Mouse (Mus musculus): Measurements from ENCODE around the gene Rngtt. TPM values are rescaled to one million over a fixed set of nuclear protein-coding genes. Genes with fewer than 3 reads are reported as not detected.

Rngtt gene
- 25.4 and 29.4 TPM in 2 replicates for polyA plus RNA-seq (2015; fragmentation: Nextera tagmentation; extraction: Ambion mirVana)

DNA sequence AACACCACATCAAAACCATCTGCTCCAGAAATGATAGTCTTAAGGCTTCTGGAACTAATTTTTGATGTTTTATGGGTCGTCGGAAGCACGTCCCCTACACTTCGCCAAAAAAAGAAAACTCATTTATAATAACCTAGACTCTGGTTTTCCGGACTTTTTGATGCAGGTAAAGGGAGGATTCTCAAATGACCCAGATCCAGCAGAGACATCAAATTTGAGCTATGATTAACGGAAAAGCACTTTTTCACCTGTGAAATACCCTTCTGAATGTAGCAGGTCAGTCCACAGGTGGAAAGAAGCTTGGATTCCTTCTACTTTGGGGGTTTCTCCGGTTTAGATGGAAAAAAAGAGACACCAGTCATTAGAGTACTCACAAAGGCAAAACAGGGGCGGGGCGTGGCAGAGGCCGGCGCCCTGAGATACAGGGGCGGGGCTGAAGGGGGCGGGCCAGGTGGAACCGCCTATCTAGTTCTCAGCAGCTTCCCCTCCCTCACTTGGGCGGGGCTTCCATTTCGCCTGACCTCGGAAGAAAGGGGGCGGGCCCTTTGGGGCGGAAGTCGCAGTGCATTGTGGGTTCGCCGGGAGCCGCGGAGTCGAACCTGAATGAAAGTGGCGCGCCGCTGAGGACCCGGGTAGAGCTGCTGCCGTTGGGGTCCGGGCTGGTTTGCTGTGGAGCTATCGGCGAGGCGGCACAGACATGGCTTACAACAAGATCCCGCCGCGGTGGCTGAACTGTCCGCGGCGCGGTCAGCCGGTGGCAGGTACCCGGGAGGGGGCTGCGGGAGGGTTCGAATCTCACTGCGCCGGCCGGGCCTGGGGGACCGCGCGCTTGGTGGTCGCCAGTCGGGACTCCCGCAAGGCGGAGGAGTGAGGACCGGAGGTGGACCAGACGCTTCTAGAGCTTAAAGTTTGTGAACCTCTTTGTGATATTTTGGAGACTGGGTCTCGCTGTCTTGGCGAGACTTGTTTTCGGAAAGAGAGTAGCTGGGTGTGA, at the start of gene Rngtt:
Gene Rngtt (plus strand): TSS at position 548 of the 994 bp plus-strand sequence.
- 5% methylated on average over 60 of the region's 60 CpGs for WGBS
- Histone ChIP-seq H3K27ac (peak within 1 kb of the TSS; percentile 70; the same call in 1 of the 2 replicates), H3K9ac (peak within 1 kb of the TSS; percentile 85), H3K4me2 (peak within 1 kb of the TSS; percentile 73), H3K4me1 (replicated peaks) (peaks cover 20% of the 10 kb centered on the region), H3K4me3 (peak within 1 kb of the TSS; percentile 83), H3K9me3 (no peaks in the 10 kb centered on the region), H3K36me3 (no peaks in the 10 kb centered on the region), H3K27me3 (no peaks in the 10 kb centered on the region)
- peak; percentile 95 for ATAC-seq (ENCODE audit: low FRiP score)

DNA sequence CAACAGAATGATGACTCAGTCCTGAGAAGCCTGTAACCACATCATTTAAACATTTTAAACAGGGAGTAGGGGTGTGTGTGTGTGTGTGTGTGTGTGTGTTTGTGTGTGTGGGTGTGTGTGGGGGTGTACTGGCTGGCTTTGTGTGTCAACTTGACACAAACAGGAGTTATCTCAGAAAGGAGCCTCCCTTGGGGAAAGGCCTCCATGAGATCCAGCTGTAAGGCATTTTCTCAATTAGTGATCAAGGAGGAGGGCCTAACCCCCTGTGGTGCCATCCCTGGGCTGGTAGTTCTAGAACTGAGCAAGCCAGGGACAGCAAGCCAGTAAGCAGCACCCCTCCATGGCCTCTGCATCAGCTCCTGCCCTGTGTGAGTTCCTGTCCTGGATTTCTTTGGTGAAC, 49.8 kb upstream of the Rngtt start:
- no peaks in the 10 kb centered on the region for H3K4me1 ChIP-seq (replicated peaks)
- no peak overlapping the region for H3K4me3 ChIP-seq
- no peaks in the 10 kb centered on the region for H3K36me3 ChIP-seq
- ATAC-seq (ENCODE audit: low FRiP score) = no peak
- H3K4me2 ChIP-seq = no peak overlapping the region
- no peak overlapping the region for H3K27ac ChIP-seq
- no peak overlapping the region for H3K9ac ChIP-seq
- H3K9me3 ChIP-seq = no peaks in the 10 kb centered on the region
- no peaks in the 10 kb centered on the region for H3K27me3 ChIP-seq

DNA sequence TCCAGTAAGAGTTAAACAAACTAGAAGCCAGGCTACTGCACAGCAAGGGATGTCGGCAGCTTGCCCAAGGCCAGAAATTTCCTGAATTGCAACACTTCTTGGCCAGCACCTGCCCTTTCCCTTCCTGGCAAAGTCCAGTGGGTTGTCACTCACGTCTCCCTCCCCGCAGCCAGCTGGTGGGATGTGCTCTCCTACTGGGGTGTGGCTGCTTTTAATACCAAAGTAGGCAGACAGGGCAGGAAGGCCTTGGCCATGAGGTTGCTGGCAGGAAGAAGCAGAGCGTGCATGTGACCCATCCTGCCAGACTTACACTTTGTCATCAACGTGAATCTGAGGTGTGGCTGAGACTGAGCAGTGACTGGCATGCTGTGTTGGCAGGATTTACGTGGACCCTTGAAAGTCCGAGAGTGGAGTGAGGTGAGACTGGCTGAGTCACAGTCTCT, 48.8 kb upstream of the Rngtt start:
- H3K4me3 ChIP-seq = no peak overlapping the region
- H3K27ac ChIP-seq = no peak overlapping the region
- H3K9me3 ChIP-seq = no peaks in the 10 kb centered on the region
- H3K27me3 ChIP-seq = no peaks in the 10 kb centered on the region
- H3K4me1 ChIP-seq (replicated peaks) = no peaks in the 10 kb centered on the region
- H3K36me3 ChIP-seq = no peaks in the 10 kb centered on the region
- H3K4me2 ChIP-seq = no peak overlapping the region
- ATAC-seq (ENCODE audit: low FRiP score) = no peak
- H3K9ac ChIP-seq = no peak overlapping the region
- WGBS = 73% methylated on average over 7 of the region's 7 CpGs

DNA sequence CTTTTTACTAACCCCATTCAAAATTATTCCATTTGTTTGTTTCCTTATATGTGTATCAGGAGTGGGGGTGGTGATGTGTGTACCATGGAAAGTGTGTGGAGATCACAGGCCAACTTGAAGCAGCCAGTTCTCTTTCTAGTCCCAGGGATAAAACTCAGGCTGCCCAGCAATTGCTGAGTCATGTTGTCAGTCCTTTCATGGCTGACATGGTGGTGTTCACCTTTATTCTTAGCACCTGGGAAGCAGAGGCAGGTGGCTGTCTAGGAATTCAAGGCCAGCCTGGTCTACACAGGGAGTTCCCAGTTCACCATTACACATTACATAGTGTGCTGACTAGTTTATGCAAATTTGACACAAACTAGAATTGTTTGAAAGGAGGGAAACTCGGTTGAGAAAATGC, 47.2 kb upstream of the Rngtt start:
- WGBS = 88% methylated on average over 1 of the region's 1 CpGs
- Histone ChIP-seq H3K27ac (no peak overlapping the region), H3K4me2 (no peak overlapping the region), H3K4me3 (no peak overlapping the region), H3K9ac (no peak overlapping the region), H3K9me3 (0 out of 2 replicates have a peak, but pooled peaks cover 3% of the 10 kb centered on the region), H3K27me3 (no peaks in the 10 kb centered on the region), H3K4me1 (replicated peaks) (no peaks in the 10 kb centered on the region), H3K36me3 (no peaks in the 10 kb centered on the region)
- no peak for ATAC-seq (ENCODE audit: low FRiP score)

DNA sequence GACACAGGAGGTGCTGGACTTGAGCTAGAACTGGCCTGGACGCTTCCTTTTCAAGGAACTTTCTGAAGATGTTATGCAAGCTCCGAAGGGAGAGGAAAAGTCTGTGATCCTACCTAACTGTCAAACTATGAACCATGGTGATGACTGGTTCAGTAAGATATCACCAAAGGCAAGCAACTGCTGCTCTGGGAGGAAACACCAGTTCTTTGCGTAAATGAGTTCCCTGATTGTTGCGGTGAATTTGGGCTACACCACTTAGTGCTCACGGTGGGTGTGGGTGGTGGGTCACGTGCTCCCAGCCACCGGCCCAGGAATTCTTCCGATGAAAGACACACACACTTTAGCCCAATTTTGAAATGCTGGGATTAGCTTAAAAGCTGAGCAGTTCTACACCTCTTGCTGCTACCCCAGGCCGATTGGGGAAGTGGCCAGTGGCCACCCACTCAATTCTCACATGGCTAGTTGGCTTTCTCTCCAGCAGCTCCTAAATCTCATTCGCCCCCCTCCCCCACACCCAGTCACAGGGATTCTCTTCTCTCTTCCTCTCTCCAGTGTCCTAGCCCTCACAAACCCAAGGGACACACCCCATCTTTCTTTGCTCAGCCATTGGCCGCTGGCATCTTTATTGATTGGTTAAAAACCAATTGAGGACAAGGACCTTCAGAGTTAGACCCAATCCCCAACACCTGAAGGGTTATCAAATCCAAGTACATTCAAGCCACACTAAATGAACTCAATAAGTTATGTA, 45.0 kb upstream of the Rngtt start:
- Histone ChIP-seq H3K27me3 (no peaks in the 10 kb centered on the region), H3K4me3 (no peak overlapping the region), H3K4me2 (no peak overlapping the region), H3K9me3 (0 out of 2 replicates have a peak, but pooled peaks cover 3% of the 10 kb centered on the region), H3K9ac (no peak overlapping the region), H3K4me1 (replicated peaks) (no peaks in the 10 kb centered on the region), H3K27ac (no peak overlapping the region), H3K36me3 (no peaks in the 10 kb centered on the region)
- 88% methylated on average over 11 of the region's 11 CpGs for WGBS
- ATAC-seq (ENCODE audit: low FRiP score) = no peak

DNA sequence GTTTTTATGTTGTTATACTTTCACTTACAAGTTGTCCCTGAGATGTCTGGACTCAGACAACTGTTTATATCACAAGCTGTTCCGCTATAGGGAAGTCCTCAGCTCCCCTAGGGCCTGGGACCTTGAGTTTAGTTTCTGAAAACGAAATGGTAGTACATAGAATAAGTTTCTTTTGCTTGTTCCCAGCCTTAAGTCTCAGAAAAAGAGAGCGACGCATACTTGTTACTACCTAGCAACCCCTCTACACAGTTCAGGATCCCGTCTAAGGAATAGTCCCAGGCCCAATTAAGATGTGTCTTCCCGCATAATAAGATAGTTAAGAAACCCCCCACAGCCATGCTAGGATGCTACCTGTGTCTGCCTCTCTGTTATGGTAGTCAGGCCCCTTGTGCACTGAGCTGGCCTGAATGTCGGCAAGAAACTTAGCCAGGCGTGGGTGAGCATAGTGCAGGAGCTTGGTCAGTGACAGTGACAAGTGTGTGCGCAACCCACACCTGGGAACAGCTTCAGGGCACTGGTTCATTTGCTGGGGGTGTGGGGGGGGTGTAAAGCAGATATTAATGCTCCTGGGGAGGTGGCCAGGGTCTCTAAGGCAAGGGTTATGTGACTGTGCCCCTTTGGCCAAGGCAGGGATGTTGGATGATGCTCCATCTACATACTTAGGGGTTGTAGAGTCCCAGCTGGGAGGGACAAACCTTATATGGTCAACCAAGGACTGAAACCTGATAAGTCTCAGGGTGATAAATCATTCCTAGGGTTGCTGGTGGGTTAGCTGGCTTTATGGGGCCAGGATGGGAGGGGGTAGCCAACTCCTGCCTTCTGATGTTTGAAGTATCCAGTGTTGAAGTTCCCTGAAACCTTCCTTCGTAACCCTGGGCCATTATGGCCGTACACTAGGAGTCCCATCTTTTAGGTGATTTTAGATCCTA, 39.5 kb upstream of the Rngtt start:
- Histone ChIP-seq H3K27ac (no peak overlapping the region), H3K4me1 (replicated peaks) (no peaks in the 10 kb centered on the region), H3K27me3 (no peaks in the 10 kb centered on the region), H3K9me3 (0 out of 2 replicates have a peak, but pooled peaks cover 3% of the 10 kb centered on the region), H3K4me2 (no peak overlapping the region), H3K4me3 (no peak overlapping the region), H3K9ac (no peak overlapping the region), H3K36me3 (no peaks in the 10 kb centered on the region)
- ATAC-seq (ENCODE audit: low FRiP score) = no peak
- WGBS = 79% methylated on average over 11 of the region's 11 CpGs

DNA sequence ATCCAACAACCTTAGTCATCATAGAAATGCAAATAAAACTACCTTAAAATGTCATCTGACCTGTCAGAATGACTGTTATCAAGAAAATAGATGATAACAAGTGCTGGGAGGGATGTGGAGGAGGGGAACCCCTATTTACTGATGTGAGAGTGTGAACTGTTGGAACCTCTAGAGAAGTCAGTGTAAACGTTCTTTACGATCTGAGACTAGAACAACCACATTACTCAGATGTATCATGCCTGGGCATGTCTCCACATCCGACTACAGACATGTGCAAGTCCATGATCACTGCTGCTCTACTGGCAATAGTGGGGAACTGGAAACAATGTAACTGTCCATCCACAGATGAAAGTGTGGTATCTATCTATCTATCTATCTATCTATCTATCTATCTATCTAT, 36.7 kb upstream of the Rngtt start:
- Histone ChIP-seq H3K4me3 (no peak overlapping the region), H3K4me2 (no peak overlapping the region), H3K27ac (no peak overlapping the region), H3K9ac (no peak overlapping the region), H3K9me3 (no peaks in the 10 kb centered on the region), H3K36me3 (no peaks in the 10 kb centered on the region), H3K4me1 (replicated peaks) (no peaks in the 10 kb centered on the region), H3K27me3 (no peaks in the 10 kb centered on the region)
- WGBS = 83% methylated on average over 3 of the region's 3 CpGs
- ATAC-seq (ENCODE audit: low FRiP score) = no peak

DNA sequence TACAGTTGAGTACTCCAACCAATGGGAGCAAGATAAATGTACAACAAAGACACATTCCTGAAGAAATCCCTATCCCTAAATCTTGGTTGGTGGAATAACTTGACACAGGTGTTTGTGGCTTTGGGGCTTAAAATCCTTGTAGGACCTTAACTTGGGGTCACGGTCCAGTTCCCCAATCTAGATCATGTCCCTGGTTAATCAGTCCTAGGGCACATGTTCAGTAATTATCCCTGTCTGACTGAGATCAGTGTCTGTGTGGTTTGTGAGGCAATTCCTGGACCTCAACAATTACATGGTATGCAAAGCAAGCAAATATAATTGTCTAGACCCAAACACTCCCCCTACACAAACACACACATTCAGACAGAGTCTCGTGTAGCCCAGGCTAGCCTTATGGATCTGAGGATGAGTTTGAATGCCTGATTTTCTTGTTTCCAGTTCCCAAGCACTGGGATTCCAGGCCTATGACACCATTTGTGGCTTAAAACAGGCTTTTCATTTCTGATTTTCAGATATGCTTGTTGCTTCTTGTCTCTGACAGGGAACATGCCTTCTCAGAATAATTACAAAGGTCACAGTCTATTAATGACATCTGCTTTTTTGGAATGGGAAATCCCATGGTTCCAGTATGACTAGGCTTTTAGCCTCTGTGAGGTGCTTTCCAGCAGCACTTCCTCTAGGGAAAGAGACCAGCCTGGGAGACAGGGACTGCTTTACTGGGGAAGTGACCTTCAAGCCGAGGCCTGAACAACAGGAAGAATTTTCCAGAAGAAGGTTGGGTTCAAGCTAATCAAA, 28.0 kb upstream of the Rngtt start:
- H3K27me3 ChIP-seq = no peaks in the 10 kb centered on the region
- H3K9me3 ChIP-seq = no peaks in the 10 kb centered on the region
- H3K4me3 ChIP-seq = no peak overlapping the region
- H3K27ac ChIP-seq = no peak overlapping the region
- no peaks in the 10 kb centered on the region for H3K4me1 ChIP-seq (replicated peaks)
- no peak overlapping the region for H3K4me2 ChIP-seq
- WGBS = 86% methylated on average over 3 of the region's 3 CpGs
- ATAC-seq (ENCODE audit: low FRiP score) = no peak
- no peak overlapping the region for H3K9ac ChIP-seq
- H3K36me3 ChIP-seq = no peaks in the 10 kb centered on the region

DNA sequence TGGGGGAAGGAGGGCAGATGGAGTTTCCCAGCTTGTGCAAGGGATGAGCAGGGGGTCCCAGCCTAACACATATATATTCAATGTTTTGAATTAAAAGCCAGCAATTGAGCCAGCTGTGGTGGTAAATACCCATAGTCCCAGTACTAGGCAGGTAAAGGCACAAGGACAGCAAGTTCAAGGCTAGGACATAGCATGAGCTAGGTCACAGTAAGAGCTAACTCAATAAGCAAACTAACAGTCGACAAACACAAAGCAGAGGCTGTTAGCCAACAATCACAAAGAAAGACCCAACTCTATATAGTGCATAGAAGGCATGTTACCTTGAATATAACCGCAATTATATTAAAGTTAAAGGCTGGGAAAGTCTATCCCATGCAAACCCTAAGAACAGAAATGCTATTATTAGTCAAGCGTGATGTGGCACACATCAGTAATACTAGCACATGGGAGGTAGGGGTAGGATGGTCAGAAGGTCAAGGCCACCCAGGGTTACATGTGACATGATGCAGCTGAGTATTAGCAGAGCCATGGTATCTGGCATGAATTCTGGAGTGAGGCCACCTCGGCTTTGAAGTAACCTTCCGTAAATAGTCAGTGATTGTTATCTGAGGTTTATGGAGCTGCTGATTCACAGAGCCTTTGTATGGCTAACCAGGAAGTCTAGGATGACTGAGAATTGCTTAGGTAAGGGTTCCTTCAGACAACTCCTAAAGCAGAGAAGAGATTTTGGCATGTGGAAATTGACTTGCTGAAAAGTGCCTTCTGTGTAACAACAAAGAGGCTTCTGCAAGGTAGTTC, 25.8 kb upstream of the Rngtt start:
- Histone ChIP-seq H3K4me2 (no peak overlapping the region), H3K27me3 (no peaks in the 10 kb centered on the region), H3K9me3 (no peaks in the 10 kb centered on the region), H3K27ac (no peak overlapping the region), H3K36me3 (no peaks in the 10 kb centered on the region), H3K9ac (no peak overlapping the region), H3K4me1 (replicated peaks) (no peaks in the 10 kb centered on the region), H3K4me3 (no peak overlapping the region)
- 93% methylated on average over 5 of the region's 5 CpGs for WGBS
- no peak for ATAC-seq (ENCODE audit: low FRiP score)

DNA sequence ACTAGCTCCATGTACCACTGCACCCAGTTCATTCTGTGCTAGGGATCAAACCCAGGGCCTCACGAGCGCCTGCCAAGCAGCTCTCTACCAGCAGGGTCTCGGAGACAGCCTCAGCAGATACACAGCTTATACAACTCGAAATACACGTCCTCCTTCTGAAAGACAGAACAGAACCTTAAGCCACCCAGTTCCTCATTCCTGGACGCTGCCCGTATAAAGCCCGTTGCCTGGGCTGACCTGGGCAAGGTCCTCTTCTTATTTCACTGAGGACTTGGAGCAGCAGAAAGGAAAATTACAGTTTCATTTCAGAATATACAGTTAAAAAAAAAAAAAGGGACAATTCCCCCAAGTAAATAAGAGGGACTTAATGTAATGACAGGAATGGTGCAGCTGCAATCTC, 24.7 kb upstream of the Rngtt start:
- H3K4me1 ChIP-seq (replicated peaks) = no peaks in the 10 kb centered on the region
- H3K27ac ChIP-seq = no peak overlapping the region
- H3K36me3 ChIP-seq = no peaks in the 10 kb centered on the region
- H3K4me3 ChIP-seq = no peak overlapping the region
- no peak overlapping the region for H3K9ac ChIP-seq
- H3K4me2 ChIP-seq = no peak overlapping the region
- WGBS = 86% methylated on average over 8 of the region's 8 CpGs
- no peaks in the 10 kb centered on the region for H3K9me3 ChIP-seq
- no peaks in the 10 kb centered on the region for H3K27me3 ChIP-seq
- no peak for ATAC-seq (ENCODE audit: low FRiP score)
